Mouse (Mus musculus) cerebellum, adult 11 months (tissue): ENCODE measurements around the gene Gm11437.
A peak's percentile ranks its signal among the peaks of the same experiment; 100 is the strongest.

Source experiments
- DNase-seq: peaks from one replicate; pipeline ENCODE4 v3.0.0; 2022

Gm11437 gene

DNA sequence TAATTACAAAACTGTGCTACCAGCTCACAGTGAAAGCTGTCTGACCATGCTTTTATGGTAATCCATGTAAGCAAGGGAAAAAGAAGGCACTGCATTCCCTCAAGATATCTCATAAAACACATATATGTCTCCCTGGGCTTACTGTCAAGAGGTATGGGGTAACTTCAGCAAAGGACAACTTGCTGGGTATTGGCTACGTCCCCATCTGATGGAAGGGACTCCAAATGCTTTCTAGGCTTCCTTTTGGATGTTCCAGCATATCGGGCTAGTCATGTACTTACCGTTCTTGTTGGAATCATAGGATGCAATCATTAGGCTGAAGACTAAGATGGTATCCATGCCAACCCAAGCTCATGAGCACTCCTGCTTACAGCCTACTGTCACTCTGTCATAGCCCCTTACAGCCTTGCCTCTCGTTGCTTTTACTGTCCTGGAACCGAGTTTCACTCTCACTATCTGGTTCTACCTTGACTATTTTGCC is at the start of gene Gm11437:
Gene Gm11437, minus strand, starts transcription at position 431 of the 481 bp plus-strand sequence.
- no peak for DNase-seq

DNA sequence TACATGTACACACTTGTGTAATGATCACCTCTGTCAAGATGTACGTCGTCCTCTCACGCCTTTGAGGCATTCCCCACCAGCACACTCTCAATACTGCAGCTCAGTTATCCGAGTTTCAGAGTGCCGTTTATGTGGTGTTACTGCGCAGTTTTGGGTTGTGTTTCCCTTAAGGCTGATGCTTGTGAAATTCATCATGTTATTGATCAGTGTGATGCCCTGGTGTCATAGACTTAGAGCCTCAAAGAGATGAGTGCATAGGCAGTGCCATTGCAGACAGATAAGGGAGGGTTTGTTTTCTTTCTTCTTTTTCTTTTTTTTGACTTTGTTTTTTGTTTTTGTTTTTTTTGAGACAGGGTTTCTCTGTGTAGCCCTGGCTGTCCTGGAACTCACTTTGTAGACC is 43.6 kb upstream of the Gm11437 start:
- DNase-seq, result no peak

DNA sequence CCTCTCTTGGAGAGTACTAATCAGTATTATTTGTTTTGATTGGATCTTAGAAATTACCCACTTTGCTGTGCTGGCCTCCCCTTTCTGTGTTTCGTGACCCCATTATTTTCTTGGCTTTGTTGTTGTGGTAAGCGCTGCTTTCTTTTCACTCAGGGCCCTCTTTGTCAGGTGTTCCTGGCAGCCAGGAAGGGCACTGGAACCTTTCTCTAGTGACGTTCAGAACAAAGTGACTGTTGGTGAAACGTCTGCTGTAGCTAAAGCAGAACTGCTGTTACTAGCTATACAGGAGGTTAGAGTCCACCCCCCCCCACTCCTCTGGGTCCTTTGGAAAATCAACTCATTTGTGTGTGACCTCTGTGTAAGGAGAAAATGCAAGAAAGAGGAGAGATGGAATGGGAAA is 38.5 kb upstream of the Gm11437 start:
- DNase-seq, result no peak

DNA sequence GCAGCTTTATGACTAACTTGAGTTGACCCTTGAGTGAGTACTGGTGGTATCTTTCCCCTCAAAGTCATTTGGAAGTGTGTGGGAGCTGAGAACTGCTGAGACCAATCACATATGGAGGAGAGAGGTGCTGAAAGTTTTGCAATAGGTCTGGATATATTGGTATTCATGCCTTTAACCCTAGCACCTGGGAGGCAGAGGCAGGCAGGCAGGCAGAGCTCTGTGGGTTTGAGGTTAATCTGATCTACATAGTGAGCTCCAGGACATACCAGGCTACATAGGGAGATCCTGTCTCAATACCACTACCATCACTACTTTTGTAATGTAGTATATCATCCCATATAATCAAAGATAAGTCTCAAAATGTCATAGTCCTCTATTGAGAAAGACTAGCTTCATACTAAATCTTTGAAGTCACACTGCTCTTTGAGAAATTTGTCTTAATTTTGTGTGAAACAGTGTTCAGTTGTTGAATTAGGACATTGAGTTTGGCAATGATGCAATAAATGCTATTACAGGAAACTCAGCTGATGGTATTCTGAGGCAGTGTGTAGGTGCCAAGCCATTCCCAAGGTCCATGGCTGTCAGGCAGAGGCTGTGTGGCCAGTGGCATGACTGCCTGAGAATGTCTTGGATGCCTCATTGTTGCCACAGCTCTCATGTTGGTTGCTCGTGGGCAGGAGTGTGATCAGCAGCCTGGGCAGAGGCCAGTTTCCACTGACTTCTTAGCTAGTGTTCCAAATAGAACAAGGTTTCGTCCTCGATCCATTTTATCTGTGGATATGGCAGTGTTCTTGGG is 30.5 kb upstream of the Gm11437 start:
- no peak for DNase-seq

DNA sequence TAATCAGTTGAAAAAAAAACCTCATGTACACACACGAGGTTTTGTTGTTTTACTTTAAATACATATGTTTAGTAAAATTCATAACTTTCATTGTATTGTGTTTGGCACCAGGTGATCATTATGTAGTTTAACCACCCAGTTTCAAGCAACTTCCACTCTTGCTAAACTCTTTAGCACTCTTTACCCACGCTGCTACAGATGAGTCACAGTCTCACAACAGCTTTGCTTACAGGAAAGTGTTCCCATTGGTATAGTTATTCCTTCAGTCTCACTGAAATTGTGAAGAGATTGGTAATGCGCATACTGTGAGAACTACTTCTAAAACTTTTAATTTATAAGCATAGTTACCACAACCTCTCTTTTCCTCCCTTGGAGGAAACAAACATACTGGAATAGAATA is 27.5 kb upstream of the Gm11437 start:
- no peak for DNase-seq

DNA sequence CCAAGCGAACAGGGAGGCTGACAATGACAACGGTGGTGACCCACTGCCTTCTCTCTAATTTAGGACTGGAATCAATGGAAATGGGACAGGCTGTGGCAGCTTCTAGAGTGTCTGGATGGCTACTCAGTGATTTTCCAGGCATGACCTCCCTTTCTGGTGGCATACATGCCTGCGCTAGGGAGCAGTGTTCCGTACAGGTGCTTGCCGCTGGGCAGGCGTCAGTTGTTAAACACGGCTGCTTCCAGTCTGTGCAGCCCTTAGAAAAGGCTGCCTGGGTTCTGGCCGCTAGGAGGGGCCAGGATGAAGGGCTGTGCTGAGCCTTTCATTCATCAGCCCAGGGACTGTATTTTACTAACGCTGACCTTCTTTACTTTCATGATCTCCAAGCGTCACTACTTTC is 26.0 kb upstream of the Gm11437 start:
- no peak for DNase-seq

DNA sequence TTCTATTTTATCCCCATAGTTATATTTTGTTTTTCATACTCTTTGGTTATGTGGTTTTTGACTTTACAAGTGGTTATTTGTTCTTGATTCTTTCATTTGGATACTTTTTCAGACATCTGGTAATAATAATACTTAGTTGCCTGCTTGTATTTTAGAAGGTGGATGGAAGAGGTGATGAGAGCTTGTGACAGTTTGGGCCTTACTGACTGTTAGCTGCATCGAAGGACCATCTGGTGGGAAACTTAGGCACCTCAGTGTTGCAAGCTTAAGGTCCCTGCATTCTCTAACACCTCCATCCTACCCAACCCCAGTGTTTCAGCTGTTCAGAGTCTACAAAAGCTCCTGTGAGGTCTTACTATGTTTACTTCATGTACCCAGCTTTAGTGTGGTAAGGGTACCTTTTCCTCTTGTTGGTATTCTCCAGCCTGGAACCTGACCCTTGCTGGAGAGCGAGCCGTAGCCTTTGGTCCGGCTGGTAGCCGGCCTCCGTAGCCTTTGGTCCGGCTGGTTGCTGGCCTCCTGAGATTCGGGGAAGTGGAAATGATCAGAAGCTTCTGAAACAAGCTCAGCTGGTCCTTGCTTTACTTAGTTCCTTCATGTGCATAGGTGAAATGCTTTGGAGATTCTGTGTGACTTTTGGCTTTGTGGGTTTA is 23.4 kb upstream of the Gm11437 start:
- no peak for DNase-seq

DNA sequence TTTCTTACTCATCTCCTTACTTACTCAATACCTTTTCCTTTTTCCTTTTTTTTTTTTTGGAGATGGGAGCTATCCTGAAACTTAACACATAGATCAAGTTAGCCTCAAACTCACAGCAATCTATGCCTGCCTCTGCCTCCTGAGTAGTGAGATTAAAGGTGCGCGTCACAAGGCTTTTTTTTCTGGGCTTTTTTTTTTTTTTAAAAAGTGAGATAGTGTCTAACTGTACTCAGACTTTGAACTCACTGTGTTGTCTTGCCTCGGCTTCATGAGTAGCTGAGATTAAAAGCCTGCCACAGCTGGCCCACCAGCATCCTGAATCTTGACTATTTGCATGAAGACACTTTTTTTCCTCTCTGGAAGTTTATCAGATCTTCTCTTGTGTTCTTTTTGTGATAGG is 21.3 kb upstream of the Gm11437 start:
- no peak for DNase-seq

DNA sequence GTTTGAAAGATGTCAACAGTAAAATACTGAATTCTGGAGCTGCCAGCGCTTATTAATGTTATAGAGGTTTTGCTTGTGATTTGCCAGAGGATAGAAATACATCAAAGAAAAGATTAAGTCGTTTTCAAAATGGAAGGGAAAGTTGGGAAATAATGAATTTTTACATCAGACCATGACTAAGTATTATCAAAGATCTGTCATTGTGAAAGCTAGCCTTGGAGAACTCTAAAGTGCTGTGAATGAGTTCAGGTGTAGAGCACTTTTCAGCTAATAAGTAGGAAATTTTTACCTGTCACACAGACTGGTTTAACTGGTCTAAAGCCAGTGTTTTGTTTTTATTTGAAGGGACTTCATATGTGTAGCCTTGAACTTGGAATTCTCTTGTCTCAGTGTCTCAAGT is 14.0 kb upstream of the Gm11437 start:
- DNase-seq, result no peak

DNA sequence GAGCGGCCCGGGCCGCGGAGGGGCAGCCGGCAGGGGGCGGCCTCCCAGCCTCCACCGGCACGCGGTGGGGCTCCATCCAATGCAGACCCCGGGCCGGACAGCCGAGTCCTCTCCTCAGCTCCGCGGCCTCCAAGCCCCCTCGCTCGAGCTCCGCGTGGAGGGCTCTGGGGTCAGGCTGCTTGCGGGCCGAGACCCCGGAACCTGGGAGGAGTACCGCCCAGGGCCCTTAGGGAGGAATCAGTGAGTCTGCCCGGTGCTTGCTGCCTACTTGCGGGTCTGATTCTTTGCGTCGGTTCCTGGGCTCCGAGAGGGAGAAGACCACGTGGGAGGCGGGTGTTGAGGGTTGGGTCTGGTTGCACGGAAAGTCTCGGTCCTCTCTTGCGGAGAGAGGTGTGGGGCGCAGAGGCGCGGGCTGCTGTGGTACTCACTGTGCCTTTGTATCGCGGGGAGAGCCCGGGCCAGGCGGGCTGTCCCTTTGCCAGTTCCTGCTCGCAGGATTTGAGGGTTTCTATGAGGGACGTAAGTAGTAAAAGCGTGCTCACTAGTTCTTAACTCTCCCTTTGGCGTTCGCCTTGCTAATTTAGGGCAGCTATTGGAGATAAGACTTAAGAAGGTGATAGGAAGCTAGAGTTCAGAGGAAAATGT is 12.8 kb upstream of the Gm11437 start:
- DNase-seq, result peak; percentile 55

DNA sequence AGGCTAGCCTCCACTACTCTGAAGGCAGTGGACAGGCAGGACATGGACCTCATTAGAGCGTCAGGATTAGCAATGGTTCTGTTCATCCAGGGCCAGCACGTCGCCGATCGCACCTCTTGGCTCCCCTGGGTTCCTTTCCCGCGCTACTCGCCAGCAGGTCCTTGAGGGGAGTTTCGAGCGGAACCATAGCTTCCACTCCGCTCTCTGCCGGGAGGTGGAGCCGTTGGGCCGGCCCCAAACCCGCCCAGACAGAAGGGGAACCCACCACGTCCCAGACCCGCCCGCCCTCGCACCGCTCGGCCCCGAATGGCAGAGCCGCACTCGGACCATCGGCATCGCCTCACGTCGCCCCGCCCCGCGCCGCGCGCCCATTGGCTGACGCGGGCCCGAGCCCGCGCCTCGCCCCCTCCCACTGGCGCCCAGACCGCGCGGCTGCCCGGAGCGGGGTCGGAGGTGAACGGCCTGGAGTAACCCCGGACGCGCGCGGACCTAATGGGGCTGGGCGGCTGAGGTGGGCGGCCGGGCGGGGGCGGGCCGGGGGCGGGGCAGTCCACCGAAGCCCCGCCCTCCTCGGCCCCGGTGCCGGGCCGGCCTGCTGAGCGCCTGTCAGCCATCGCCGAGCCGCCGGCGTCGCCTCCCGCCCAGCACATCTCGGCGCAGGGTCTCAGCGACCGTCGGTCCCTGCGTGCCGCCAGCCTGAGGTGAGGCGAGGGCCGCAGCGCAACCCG is 12.1 kb upstream of the Gm11437 start:
- DNase-seq, result peak; percentile 94

DNA sequence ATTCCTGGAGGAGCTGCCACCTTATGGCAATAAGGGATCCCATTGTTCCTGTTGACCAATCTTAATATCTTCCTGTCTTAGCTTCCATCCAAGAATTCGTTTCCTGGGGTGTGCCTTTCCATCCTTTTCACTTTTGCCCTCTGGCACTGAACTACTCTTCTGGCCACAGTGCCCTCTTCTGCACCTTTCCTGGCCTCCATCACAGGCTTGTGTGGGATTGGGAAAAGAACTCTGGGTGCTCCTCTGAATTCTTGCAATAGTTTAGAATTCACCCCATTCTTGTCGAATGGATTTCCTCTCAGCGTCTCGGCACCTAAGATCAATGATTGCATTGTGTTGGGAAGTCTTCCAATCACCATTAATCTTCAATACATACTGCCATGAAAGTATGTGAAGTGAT is 11.3 kb upstream of the Gm11437 start:
- no peak for DNase-seq

DNA sequence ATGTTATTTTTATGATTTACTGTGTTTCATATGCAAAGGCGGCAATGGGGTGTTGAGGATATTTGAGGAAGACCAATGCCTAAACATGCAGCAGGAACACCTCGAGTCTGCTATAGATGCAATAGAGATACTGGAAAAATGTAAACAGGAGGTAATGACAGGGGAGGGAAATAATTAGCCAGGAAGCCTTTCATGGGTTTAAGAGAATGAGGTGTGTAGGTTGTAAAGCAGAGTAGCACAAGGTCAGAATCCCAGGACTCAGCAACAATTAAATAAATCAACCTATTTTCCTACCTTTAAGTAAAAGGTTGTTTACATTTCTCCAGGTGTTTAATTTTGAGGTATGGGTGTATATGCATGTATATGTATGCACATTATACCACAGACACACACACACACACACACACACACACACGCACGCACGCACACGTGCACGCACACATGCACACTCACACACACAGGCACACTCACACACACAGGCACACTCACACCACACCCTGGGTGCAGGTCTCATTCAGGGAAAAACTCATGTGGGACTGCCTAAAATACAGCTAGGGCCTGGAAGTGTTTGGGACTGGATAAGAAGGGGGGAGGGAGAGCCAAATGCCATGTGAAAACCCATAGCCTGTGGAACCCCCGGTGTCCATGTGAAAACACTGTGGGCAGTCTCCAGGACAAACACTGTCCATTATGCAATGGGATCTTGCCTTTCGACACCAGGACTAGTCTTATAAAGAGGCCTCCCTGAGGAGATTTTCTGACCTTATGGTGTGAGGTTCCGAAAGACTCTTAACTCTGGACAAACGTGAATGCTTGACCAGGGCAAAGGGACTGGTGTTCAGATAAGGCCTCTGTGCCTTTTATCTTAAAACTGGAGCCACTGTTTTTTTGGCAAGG is 5.5 kb upstream of the Gm11437 start:
- no peak for DNase-seq

DNA sequence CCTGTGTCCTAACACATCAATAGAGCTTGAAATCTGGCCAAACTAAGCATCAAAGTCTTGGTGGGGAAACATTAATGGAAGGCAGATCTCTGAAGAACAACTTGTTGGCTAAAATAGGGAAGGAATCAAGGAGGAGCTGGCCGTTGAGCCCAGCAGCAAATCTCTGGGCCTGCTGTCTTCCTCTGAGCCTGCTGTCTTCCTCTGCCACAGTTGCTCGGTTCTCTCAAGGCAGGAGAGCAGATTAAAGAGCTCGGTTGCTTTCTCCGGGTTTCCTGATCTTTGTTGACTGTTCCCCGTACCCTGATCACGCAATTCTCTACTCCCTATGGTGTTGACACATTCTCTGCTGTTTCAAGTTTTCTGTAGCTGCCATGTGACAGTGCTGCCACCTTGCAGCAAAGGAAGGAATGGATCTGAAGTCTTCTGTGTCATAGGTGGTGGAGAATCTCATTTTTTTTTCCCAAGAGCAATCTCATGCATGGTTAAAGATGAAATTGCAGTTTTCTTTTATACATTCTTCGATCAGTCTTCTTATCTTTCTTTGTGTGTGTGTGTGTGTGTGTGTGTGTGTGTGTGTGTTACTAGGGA is 1.5 kb upstream of the Gm11437 start:
- DNase-seq, result no peak

DNA sequence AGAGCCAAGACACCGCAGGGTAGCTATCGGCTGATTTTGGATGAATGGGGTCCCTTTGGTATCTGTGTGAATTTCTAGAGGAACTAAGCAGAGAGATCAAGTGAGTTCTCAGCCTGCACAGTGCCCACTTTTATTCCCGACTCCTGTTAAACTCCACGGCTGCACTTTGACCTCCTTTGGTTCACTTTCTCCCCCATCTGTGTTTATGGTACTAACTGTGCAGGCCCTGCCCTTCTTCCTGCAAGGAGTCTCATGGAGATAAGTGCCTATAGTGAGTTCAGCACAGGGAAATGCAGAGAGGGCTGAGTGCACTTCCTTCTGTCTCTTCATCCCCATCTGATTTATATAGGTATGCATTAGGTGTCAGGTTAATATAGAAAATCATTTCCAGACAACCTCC is 2.7 kb downstream of the Gm11437 start:
- no peak for DNase-seq

DNA sequence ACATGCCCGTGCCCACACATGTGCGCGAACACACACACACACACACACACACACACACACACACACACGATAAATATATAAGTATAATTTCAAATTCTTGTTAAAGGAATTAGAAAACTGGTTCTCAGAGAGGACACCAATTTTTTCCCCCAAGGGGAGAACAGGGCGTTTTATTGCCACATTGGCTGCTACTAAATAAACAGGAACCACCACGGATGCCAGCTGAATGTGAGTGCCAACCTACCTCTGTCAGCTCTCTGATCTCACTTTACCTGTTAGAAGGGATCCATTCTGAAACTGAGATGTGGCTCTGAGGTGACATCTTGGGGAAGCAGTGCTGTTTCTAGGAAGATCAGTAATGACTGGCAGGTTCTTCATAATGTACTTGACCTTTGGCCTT is 3.2 kb downstream of the Gm11437 start:
- DNase-seq, result no peak

DNA sequence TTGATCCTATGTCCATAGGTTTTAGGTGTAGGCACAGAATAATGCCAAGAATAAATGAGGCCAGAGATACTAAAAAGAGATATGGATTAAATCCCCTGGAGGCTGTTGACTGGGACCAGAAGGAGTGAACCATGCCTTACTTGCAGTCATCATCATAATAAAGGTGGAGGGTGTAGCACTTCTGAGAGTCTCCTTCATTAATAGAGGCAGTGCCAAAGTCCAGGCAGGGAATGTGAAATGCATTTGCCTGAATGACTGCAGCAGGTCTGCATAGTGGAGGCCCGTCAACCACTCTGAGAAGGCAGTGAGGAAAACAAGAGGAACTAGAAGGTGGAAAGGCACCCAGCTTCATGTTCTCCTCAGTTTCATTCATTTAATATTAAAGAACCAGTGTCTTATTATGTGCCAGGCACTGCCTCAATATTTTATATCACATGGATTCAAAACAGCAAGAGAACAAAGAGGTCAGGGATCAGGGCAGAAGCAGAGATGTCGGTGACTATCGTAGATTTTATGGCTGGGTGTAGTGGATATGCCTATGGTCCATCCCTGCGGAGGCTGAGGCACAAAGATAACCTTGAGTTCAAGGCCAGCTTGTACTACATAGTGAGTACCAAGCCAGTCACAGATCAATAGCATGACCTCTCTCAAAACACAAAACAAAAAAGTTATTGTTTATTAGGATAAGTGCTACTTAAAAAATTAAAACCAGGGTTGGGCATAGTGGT is 10.6 kb downstream of the Gm11437 start:
- no peak for DNase-seq

DNA sequence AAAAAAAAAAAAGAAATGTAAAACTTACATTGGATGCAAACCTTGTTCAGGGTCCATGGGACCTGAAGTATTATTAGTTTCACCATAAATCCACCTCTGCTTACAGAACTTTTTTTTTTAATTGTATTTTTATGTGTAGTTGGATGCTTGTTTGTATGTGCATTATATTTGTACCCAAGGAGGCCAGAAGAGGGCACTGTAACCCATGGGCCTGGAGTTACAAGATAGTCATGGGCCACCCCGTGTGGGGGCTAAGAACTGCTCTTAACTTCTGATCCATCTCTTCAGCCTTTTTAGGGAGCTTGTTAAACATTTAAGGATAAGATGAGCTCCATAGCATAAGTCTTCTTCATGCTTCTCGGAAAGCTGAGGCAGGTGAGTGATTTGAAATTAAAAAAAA is 16.4 kb downstream of the Gm11437 start:
- no peak for DNase-seq

DNA sequence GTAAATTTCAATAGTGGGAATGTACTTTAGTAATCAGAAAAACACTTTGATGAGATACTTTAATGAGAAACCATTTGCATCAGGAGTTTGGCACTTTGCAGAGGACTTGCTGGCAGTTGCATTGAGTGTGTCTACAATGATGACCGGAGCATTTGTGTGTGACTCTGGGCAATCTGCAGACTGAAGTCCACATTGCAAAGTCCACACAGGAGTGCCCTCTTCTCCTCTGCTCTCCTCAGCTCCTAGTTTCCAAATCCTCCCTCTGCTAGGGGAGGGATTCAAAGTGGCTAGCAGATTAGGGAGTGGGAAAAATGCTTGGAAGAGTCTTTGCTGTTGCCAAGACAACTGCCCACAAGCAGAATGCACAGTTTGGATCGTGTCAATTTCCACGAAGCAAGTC is 21.2 kb downstream of the Gm11437 start:
- DNase-seq, result no peak

DNA sequence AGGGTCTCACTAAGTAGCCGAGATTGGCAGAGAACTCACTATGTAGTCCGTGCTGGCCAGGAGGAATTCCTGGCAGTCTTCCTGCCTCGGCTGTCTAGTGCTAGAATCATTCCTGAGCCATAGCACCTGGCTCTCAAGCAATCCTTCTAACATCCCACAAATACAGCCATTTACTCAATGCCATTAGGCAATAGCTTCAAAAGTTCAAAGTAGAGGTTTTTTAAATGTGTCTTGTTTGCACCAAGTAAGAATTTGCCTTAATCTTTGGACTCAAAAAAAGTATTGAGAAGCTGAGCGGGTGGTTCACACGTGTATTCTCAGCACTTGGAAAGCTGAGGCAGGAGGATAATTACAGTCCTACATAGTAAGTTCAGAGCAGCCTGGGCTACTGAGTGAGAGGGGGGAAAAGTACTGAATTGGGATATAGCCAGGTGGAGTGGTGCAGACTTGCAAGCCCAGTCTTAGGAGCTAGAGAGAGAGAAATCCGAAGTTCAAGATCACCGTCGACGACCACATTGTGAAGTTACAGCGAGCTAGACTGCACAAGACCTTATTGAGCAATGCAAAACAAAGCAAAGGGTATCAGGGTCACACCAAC is 22.0 kb downstream of the Gm11437 start:
- DNase-seq, result no peak

DNA sequence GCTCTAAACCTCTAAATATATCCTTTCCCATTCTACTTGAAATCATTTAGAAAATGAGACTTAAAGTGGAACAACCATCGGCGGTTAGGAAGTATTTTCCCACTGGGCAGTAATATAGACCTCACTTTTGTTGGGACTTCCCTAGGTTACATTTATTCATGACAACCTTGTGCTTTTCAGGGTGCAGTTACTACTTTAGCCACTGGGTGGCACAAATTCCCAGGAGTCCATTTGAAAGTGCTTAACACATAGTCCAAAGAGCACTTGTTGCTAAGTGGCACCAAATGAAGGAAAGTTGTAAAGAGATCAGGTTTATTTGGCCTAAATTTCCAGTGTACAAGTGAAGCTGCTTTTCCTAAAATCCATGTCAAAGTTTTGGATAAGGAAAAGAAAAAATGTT is 25.5 kb downstream of the Gm11437 start:
- DNase-seq, result peak; percentile 10
